ENCODE assay signal across 11 mouse cellular contexts in genomic region chr2:173376926-173377325, GRCm38 (mm10).
"Had no signal": no experiment of that assay in that cellular context is flagged by ENCODE, and none has a peak within 500 bp of the region (broad histone marks: within the 10 kb centered on the region; RNA-seq: fewer than 3 reads in every experiment).

No protein-coding gene starts in this region.

- DNase-seq: kidney, postnatal 14 days; lung, adult 18-20 months; retina, postnatal 1 day; right cerebral cortex, postnatal 4 days; spleen, adult 18-20 months; thymus, adult 18-20 months had no signal

- ATAC-seq: midbrain, embryonic 15.5 days had no signal

- H3K4me3 ChIP-seq: kidney, embryonic 15.5 days; limb, embryonic 13.5 days; midbrain, embryonic 15.5 days; neural tube, embryonic 13.5 days had no signal

- H3K27ac ChIP-seq: liver, embryonic 14.5 days; midbrain, embryonic 15.5 days had no signal
